Mouse (Mus musculus) myocyte (in vitro differentiated cells): ENCODE measurements around the gene Tmem191c.

Source experiments
- CEBPB ChIP-seq: IDR thresholded peaks from 2 replicates; pipeline ENCODE4 v1.6.1; 2011; ENCODE audit warnings: mild to moderate bottlenecking, moderate library complexity; ENCODE audit not compliant: poor library complexity, insufficient read depth, severe bottlenecking
- E2F4 ChIP-seq: IDR thresholded peaks from one replicate; pipeline ENCODE4 v1.6.1; 2011; ENCODE audit warnings: mild to moderate bottlenecking, control low read depth, moderate library complexity; ENCODE audit not compliant: insufficient read depth
- MYOD1 ChIP-seq, 3 experiments: IDR thresholded peaks; one replicate each; pipeline ENCODE4 v1.6.1; 2011; ENCODE audit warnings: control low read depth in 2 of 3, low read depth in 2 of 3, mild to moderate bottlenecking in 2 of 3, moderate library complexity in 1 of 3; ENCODE audit not compliant: insufficient read length in 2 of 3, control insufficient read depth in 1 of 3
- MYOG ChIP-seq, 3 experiments: IDR thresholded peaks; one replicate each; pipeline ENCODE4 v1.6.1; 2011; ENCODE audit warnings: control low read depth in 2 of 3, low read depth in 2 of 3, mild to moderate bottlenecking in 2 of 3; ENCODE audit not compliant: insufficient read length in 2 of 3, control insufficient read depth in 1 of 3, insufficient read depth in 1 of 3
- POLR2A ChIP-seq: IDR thresholded peaks from one replicate; pipeline ENCODE4 v1.6.1; 2011; ENCODE audit warnings: low read depth, mild to moderate bottlenecking, control low read depth, moderate library complexity; ENCODE audit not compliant: insufficient read length
- REST ChIP-seq: IDR thresholded peaks from one replicate; pipeline ENCODE4 v1.6.1; 2011; ENCODE audit warnings: mild to moderate bottlenecking, control low read depth, moderate library complexity; ENCODE audit not compliant: insufficient read depth, insufficient read length
- SRF ChIP-seq: IDR thresholded peaks from one replicate; pipeline ENCODE4 v1.6.1; 2011; ENCODE audit warnings: low read depth; ENCODE audit not compliant: control insufficient read depth, insufficient read length
- TCF12 ChIP-seq: IDR thresholded peaks from one replicate; pipeline ENCODE4 v1.6.1; 2011; ENCODE audit warnings: mild to moderate bottlenecking, control low read depth; ENCODE audit not compliant: poor library complexity, insufficient read depth, severe bottlenecking
- USF1 ChIP-seq: IDR thresholded peaks from one replicate; pipeline ENCODE4 v1.6.1; 2011; ENCODE audit warnings: low read depth, mild to moderate bottlenecking, control low read depth, moderate library complexity

- TF ChIP-seq POLR2A = no peak
- no peak for TF ChIP-seq MYOG (IDR thresholded peaks at IDR 0.05; ENCODE audit: control insufficient read depth in 1 of 3, insufficient read depth in 1 of 3, insufficient read length in 2 of 3, low read depth in 2 of 3)
- no peak for TF ChIP-seq USF1
- no peak for TF ChIP-seq E2F4
- TF ChIP-seq SRF = no peak
- TF ChIP-seq CEBPB = no peak
- no peak for TF ChIP-seq TCF12
- TF ChIP-seq REST = no peak
- TF ChIP-seq MYOD1 (IDR thresholded peaks at IDR 0.05; ENCODE audit: control insufficient read depth in 1 of 3, insufficient read length in 2 of 3, low read depth in 2 of 3) = no peak
These were observed 23.7 kb upstream of the Tmem191c start for GRCm38 (mm10) chr16:17252086-17252726.
